Mouse (Mus musculus) testis, adult 2 months (tissue): ENCODE data around the gene Cd200.

Experiments used
- CTCF ChIP-seq: fragments of 200-500 bp; IDR thresholded peaks from 2 replicates; pipeline ENCODE4 v1.5.1; 2012; ENCODE audit warnings: low read depth, mild to moderate bottlenecking, inconsistent platforms, low read length, moderate library complexity; ENCODE audit not compliant: control insufficient read depth, insufficient read depth, insufficient replicate concordance
- POLR2A ChIP-seq: fragments of 200-500 bp; IDR thresholded peaks from 2 replicates; pipeline ENCODE4 v1.6.1; 2012; ENCODE audit warnings: low read depth, mild to moderate bottlenecking, inconsistent platforms, low read length, moderate library complexity; ENCODE audit not compliant: control insufficient read depth

DNA sequence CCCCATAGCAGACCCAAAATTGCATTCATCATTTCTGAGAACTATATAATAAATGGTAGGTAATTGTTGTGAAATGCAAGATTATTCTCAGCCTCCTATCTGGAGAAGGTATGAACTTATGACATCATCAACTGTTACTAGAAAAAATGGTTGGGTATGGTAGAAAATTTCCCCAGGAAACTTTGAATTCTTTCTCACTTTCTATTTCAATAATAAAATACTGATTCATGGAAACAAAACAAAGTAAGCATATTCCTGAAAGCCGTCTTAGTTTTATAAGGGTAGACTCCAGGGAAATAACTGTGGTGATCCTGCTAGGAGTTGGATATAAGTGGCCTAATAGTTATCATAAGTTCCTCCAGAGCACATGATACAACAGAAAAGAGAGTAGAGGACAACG, 19.8 kb downstream of the Cd200 start:
- TF ChIP-seq POLR2A (no peak), CTCF (no peak)
